Mouse (Mus musculus) CH12.LX (cell line): ENCODE measurements around the gene Tomm40. TPM values are rescaled to one million over a fixed set of nuclear protein-coding genes. Genes with fewer than 3 reads are reported as not detected.

Experiments used
- DNase-seq: peaks from one replicate; pipeline ENCODE4 v3.0.0-alpha.2; 2013; ENCODE audit errors: extremely low read depth
- H3K27ac ChIP-seq: 2 replicates; pipeline ENCODE4 v1.5.1; 2012; ENCODE audit warnings: low read depth, mild to moderate bottlenecking, control low read depth, moderate library complexity; ENCODE audit not compliant: insufficient read depth
- H3K27me3 ChIP-seq: replicated peaks from 2 replicates; pipeline ENCODE3; 2012; ENCODE audit warnings: inconsistent platforms
- H3K36me3 ChIP-seq, 2 experiments: replicated peaks in 1 of 2; 2 replicates each; pipeline versions ENCODE3 to v1.6.1; 2012; ENCODE audit warnings: inconsistent platforms in 1 of 2, low read length in 1 of 2, mild to moderate bottlenecking in 1 of 2, mixed read lengths in 1 of 2, moderate library complexity in 1 of 2; ENCODE audit not compliant: control insufficient read depth in 1 of 2, insufficient read depth in 1 of 2
- H3K4me1 ChIP-seq, 2 experiments: 2 replicates each; pipeline ENCODE4 v1.6.1; 2012; ENCODE audit warnings: inconsistent platforms in 1 of 2, moderate library complexity in 1 of 2; ENCODE audit not compliant: insufficient read depth in 2 of 2, control insufficient read depth in 1 of 2
- H3K4me2 ChIP-seq: 2 replicates; pipeline ENCODE4 v1.6.1; 2012; ENCODE audit warnings: low read depth, mild to moderate bottlenecking, control low read depth; ENCODE audit not compliant: poor library complexity, insufficient read depth, severe bottlenecking
- H3K4me3 ChIP-seq, 3 experiments: fragments of 150-350 bp in 1 of 3; sonication (generic) in 1 of 3; replicated peaks in 1 of 3; 2 replicates each; pipeline versions ENCODE3 to v1.5.1; 2011 to 2012; ENCODE audit warnings: low read depth in 2 of 3, low read length in 2 of 3, mild to moderate bottlenecking in 2 of 3, moderate library complexity in 2 of 3, control low read depth in 1 of 3, improper control_type of control experiment in 1 of 3, inconsistent platforms in 1 of 3, mixed read lengths in 1 of 3; ENCODE audit not compliant: poor library complexity in 1 of 3
- H3K79me2 ChIP-seq: replicated peaks from 2 replicates; pipeline ENCODE4 v1.6.1; 2012; ENCODE audit warnings: mild to moderate bottlenecking, moderate library complexity; ENCODE audit not compliant: control insufficient read depth, poor library complexity, insufficient read depth, severe bottlenecking; ENCODE audit errors: extremely low read depth
- H3K9ac ChIP-seq: 2 replicates; pipeline ENCODE4 v1.6.1; 2012; ENCODE audit warnings: low read depth, mild to moderate bottlenecking, control low read depth, moderate library complexity; ENCODE audit not compliant: insufficient read depth
- H3K9me3 ChIP-seq: replicated peaks from 2 replicates; pipeline ENCODE3; 2012; ENCODE audit warnings: low read length, inconsistent platforms, mixed read lengths
- CHD1 ChIP-seq: IDR thresholded peaks from 2 replicates; pipeline ENCODE4 v1.6.1; 2012; ENCODE audit warnings: low read depth, low read length, improper control_type of control experiment, inconsistent platforms
- CHD2 ChIP-seq: IDR thresholded peaks from 2 replicates; pipeline ENCODE4 v1.6.1; 2011; ENCODE audit warnings: low read length, improper control_type of control experiment
- CTCF ChIP-seq, 2 experiments: IDR thresholded peaks in 1 of 2; conservative IDR thresholded peaks in 1 of 2; 2 replicates each; pipeline ENCODE4 v1.5.1; 2011 to 2012; ENCODE audit warnings: low read depth in 2 of 2, low read length in 2 of 2, improper control_type of control experiment in 1 of 2, inconsistent platforms in 1 of 2, mild to moderate bottlenecking in 1 of 2, moderate library complexity in 1 of 2
- EP300 ChIP-seq: IDR thresholded peaks from 2 replicates; pipeline ENCODE4 v1.6.1; 2011; ENCODE audit warnings: low read length, improper control_type of control experiment
- ETS1 ChIP-seq: conservative IDR thresholded peaks from 2 replicates; pipeline ENCODE4 v1.6.1; 2012; ENCODE audit warnings: low read depth, mild to moderate bottlenecking, inconsistent platforms, low read length, improper control_type of control experiment, moderate library complexity
- GABPA ChIP-seq: IDR thresholded peaks from 2 replicates; pipeline ENCODE4 v1.6.1; 2012; ENCODE audit warnings: low read depth, low read length, improper control_type of control experiment, inconsistent platforms; ENCODE audit not compliant: insufficient replicate concordance
- HCFC1 ChIP-seq: IDR thresholded peaks from 2 replicates; pipeline ENCODE4 v1.6.1; 2012; ENCODE audit warnings: low read depth, mild to moderate bottlenecking, inconsistent platforms, low read length, improper control_type of control experiment
- IRF4 ChIP-seq: IDR thresholded peaks from 2 replicates; pipeline ENCODE4 v1.6.1; 2014; ENCODE audit warnings: low read depth, mild to moderate bottlenecking, inconsistent platforms, low read length, improper control_type of control experiment
- KAT2A ChIP-seq: IDR thresholded peaks from 2 replicates; pipeline ENCODE4 v1.6.1; 2012; ENCODE audit warnings: low read length, improper control_type of control experiment, inconsistent platforms; ENCODE audit not compliant: insufficient replicate concordance
- MAX ChIP-seq: IDR thresholded peaks from 2 replicates; pipeline ENCODE4 v1.6.1; 2011; ENCODE audit warnings: low read length, improper control_type of control experiment
- MAZ ChIP-seq: IDR thresholded peaks from 2 replicates; pipeline ENCODE4 v1.6.1; 2012; ENCODE audit warnings: low read depth, mild to moderate bottlenecking, inconsistent platforms, low read length, improper control_type of control experiment, moderate library complexity
- MEF2A ChIP-seq: IDR thresholded peaks from 2 replicates; pipeline ENCODE4 v1.6.1; 2014; ENCODE audit warnings: low read depth, mild to moderate bottlenecking, inconsistent platforms, low read length, improper control_type of control experiment, borderline replicate concordance
- NELFE ChIP-seq: IDR thresholded peaks from 2 replicates; pipeline ENCODE4 v1.6.1; 2011; ENCODE audit warnings: low read depth, low read length, improper control_type of control experiment
- NRF1 ChIP-seq: IDR thresholded peaks from 2 replicates; pipeline ENCODE4 v1.6.1; 2014; ENCODE audit warnings: low read depth, mild to moderate bottlenecking, inconsistent platforms, low read length, improper control_type of control experiment, moderate library complexity
- PAX5 ChIP-seq: IDR thresholded peaks from 2 replicates; pipeline ENCODE4 v1.6.1; 2012; ENCODE audit warnings: low read length, inconsistent platforms, mixed read lengths
- POLR2A ChIP-seq: IDR thresholded peaks from 2 replicates; pipeline ENCODE4 v1.6.1; 2011; ENCODE audit warnings: low read depth, mild to moderate bottlenecking, improper control_type of control experiment, low read length
- RCOR1 ChIP-seq: conservative IDR thresholded peaks from 2 replicates; pipeline ENCODE4 v1.6.1; 2012; ENCODE audit warnings: low read depth, mild to moderate bottlenecking, inconsistent platforms, low read length, improper control_type of control experiment
- SIN3A ChIP-seq: IDR thresholded peaks from 2 replicates; pipeline ENCODE4 v1.6.1; 2012; ENCODE audit warnings: low read length, improper control_type of control experiment, inconsistent platforms
- SMC3 ChIP-seq: IDR thresholded peaks from 2 replicates; pipeline ENCODE4 v1.6.1; 2011; ENCODE audit warnings: low read depth, low read length, improper control_type of control experiment
- TBP ChIP-seq: conservative IDR thresholded peaks from 2 replicates; pipeline ENCODE4 v1.6.1; 2011; ENCODE audit warnings: low read depth, low read length, improper control_type of control experiment
- UBTF ChIP-seq: IDR thresholded peaks from 2 replicates; pipeline ENCODE4 v1.6.1; 2012; ENCODE audit warnings: low read depth, mild to moderate bottlenecking, inconsistent platforms, low read length, improper control_type of control experiment, moderate library complexity
- USF1 ChIP-seq: IDR thresholded peaks from 2 replicates; pipeline ENCODE4 v1.6.1; 2014; ENCODE audit warnings: low read depth, mild to moderate bottlenecking, inconsistent platforms, low read length, improper control_type of control experiment
- USF2 ChIP-seq: conservative IDR thresholded peaks from 2 replicates; pipeline ENCODE4 v1.6.1; 2011; ENCODE audit warnings: low read depth, low read length, improper control_type of control experiment
- ZC3H11A ChIP-seq: IDR thresholded peaks from 2 replicates; pipeline ENCODE4 v1.6.1; 2012; ENCODE audit warnings: low read depth, mild to moderate bottlenecking, inconsistent platforms, low read length, improper control_type of control experiment
- dilution Hi-C: fragments of 300-500 bp; cut with MboI; formaldehyde crosslinking; loops from 2 replicates; pipeline ENCODE4 v1.14.3; 2020; ENCODE audit warnings: low sequenced_read_pairs; ENCODE audit not compliant: extremely low pct_unique_long_range_greater_than_20kb, extremely low pct_ligation_motif_present
- in situ Hi-C: fragments of 300-500 bp; cut with MboI; formaldehyde crosslinking; loops from 3 replicates; pipeline ENCODE4 v1.14.3; 2019; ENCODE audit warnings: low sequenced_read_pairs, low pct_ligation_motif_present, low pct_unique_long_range_greater_than_20kb, mixed read lengths
- polyA plus RNA-seq: library from polyadenylated mRNA; unstranded; fragments of >175 nt; gene quantifications from 2 replicates; pipeline ENCODE4 v1.2.1, GENCODE M21; 2012; ENCODE audit warnings: low read depth; ENCODE audit not compliant: insufficient read length
- total RNA-seq, 2 experiments: library from RNA; depleted of rRNA; stranded (reverse); fragments of 300-350 nt in 1 of 2; fragments of >200 nt in 1 of 2; gene quantifications; 2 replicates each; pipeline ENCODE4 v1.2.3; 2012 to 2014

The Tomm40 gene
- total and polyA plus RNA-seq, 3 experiments, result 115 to 221 (median 179) TPM

- in situ Hi-C loops, result no loop called here
- H3K9ac ChIP-seq, result no peak overlapping the region
- dilution Hi-C loops, result no loop called here
- H3K79me2 ChIP-seq, result no peaks in the 10 kb centered on the region
- no peak for DNase-seq
- H3K4me2 ChIP-seq, result no peak overlapping the region
- H3K4me3 ChIP-seq, result no peak overlapping the region
- H3K36me3 ChIP-seq, result peaks cover 20 to 43% of the 10 kb centered on the region in 2 experiments
- H3K27me3 ChIP-seq, result no peaks in the 10 kb centered on the region
- peaks cover 1 to 3% of the 10 kb centered on the region in 2 experiments; a peak in 1 of 4 replicates for H3K4me1 ChIP-seq
- no peak overlapping the region for H3K27ac ChIP-seq
- no peaks in the 10 kb centered on the region for H3K9me3 ChIP-seq
- TF ChIP-seq CHD2 (no peak), PAX5 (no peak), CHD1 (no peak)
These were observed 19.0 kb upstream of the Tomm40 start for GRCm38 (mm10) chr7:19734178-19734666.

- no peak overlapping the region for H3K9ac ChIP-seq
- dilution Hi-C loops, result no loop called here
- H3K4me1 ChIP-seq, result peaks cover 10 to 28% of the 10 kb centered on the region in 2 experiments
- no peak for DNase-seq
- no peaks in the 10 kb centered on the region for H3K79me2 ChIP-seq
- no peaks in the 10 kb centered on the region for H3K27me3 ChIP-seq
- H3K4me3 ChIP-seq, result no peak overlapping the region
- no peak overlapping the region for H3K27ac ChIP-seq
- in situ Hi-C loops, result no loop called here
- peaks cover 16 to 48% of the 10 kb centered on the region in 2 experiments for H3K36me3 ChIP-seq
- no peak overlapping the region for H3K4me2 ChIP-seq
- peaks cover 2% of the 10 kb centered on the region for H3K9me3 ChIP-seq
- no peak for TF ChIP-seq HCFC1
- no peak for TF ChIP-seq EP300
- no peak for TF ChIP-seq RCOR1
- no peak for TF ChIP-seq CHD1
- no peak for TF ChIP-seq USF1
- no peak for TF ChIP-seq PAX5
- no peak for TF ChIP-seq NRF1
- TF ChIP-seq NELFE, result no peak
- TF ChIP-seq ZC3H11A, result no peak
- TF ChIP-seq SMC3, result no peak
- TF ChIP-seq ETS1, result no peak
- no peak for TF ChIP-seq MEF2A
- TF ChIP-seq CTCF (conservative IDR thresholded peaks at IDR 0.05 in 1 of 2, IDR thresholded peaks at IDR 0.05 in 1 of 2; ENCODE audit: low read depth in 2 of 2, low read length in 2 of 2), result no peak
- no peak for TF ChIP-seq USF2
These were observed 11.3 kb upstream of the Tomm40 start for GRCm38 (mm10) chr7:19726541-19726940.

- H3K9me3 ChIP-seq, result peaks cover 9% of the 10 kb centered on the region
- in situ Hi-C loops, result no loop called here
- H3K36me3 ChIP-seq, result peaks cover 2 to 31% of the 10 kb centered on the region in 2 experiments
- no peaks in the 10 kb centered on the region for H3K27me3 ChIP-seq
- TF ChIP-seq PAX5 (no peak), EP300 (no peak), TBP (no peak), GABPA (no peak), UBTF (no peak), MAX (no peak), MAZ (no peak), CTCF (conservative IDR thresholded peaks at IDR 0.05 in 1 of 2, IDR thresholded peaks at IDR 0.05 in 1 of 2; ENCODE audit: low read depth in 2 of 2, low read length in 2 of 2) (no peak), SIN3A (no peak), POLR2A (no peak), IRF4 (no peak), HCFC1 (no peak), KAT2A (no peak), SMC3 (no peak), MEF2A (no peak)
- dilution Hi-C loops, result no loop called here
- no peak overlapping the region for H3K4me2 ChIP-seq
- DNase-seq, result no peak
- H3K79me2 ChIP-seq, result no peaks in the 10 kb centered on the region
- H3K4me3 ChIP-seq, result no peak overlapping the region
- no peak overlapping the region for H3K27ac ChIP-seq
- H3K9ac ChIP-seq, result no peak overlapping the region
- peaks cover 8 to 24% of the 10 kb centered on the region in 2 experiments for H3K4me1 ChIP-seq
These were observed 8.9 kb upstream of the Tomm40 start for GRCm38 (mm10) chr7:19724167-19724566.
